Mouse (Mus musculus) limb, embryonic 12.5 days (tissue): Measurements from ENCODE around the gene Serpina3n. TPM values are rescaled to one million over a fixed set of nuclear protein-coding genes. Genes with fewer than 3 reads are reported as not detected.
"Not testable (repeated sequence)": the region's sequence is repeated elsewhere in the genome, so short reads cannot be mapped to it uniquely, and the experiment has no call there.

Experiments used
- ATAC-seq: fragments of 200-750 bp; cut with Nextera tagmentation; 2 replicates; pipeline ENCODE4 v1.8.0; 2017; ENCODE audit warnings: low read depth, moderate TSS enrichment; ENCODE audit not compliant: insufficient number of reproducible peaks, insufficient read depth, low FRiP score, low TSS enrichment
- H3K27ac ChIP-seq: fragments of 300-500 bp; sonication (generic); 2 replicates; pipeline ENCODE4 v1.5.1; 2016; ENCODE audit warnings: mild to moderate bottlenecking, moderate library complexity
- H3K27me3 ChIP-seq: fragments of 300-500 bp; sonication (generic); 2 replicates; pipeline ENCODE4 v1.6.1; 2016; ENCODE audit warnings: mild to moderate bottlenecking, moderate library complexity
- H3K36me3 ChIP-seq: fragments of 300-500 bp; sonication (generic); 2 replicates; pipeline ENCODE4 v1.6.1; 2016; ENCODE audit warnings: mild to moderate bottlenecking, moderate library complexity
- H3K4me1 ChIP-seq: fragments of 300-500 bp; sonication (generic); replicated peaks from 2 replicates; pipeline ENCODE4 v1.6.1; 2016
- H3K4me2 ChIP-seq: fragments of 300-500 bp; sonication (generic); 2 replicates; pipeline ENCODE4 v1.6.1; 2016; ENCODE audit warnings: mild to moderate bottlenecking, moderate library complexity
- H3K4me3 ChIP-seq: fragments of 300-500 bp; sonication (generic); replicated peaks from 2 replicates; pipeline ENCODE4 v1.5.1; 2016; ENCODE audit warnings: mild to moderate bottlenecking
- H3K9ac ChIP-seq: fragments of 300-500 bp; sonication (generic); replicated peaks from 2 replicates; pipeline ENCODE4 v1.6.1; 2016; ENCODE audit warnings: mild to moderate bottlenecking, moderate library complexity
- H3K9me3 ChIP-seq: fragments of 300-500 bp; sonication (generic); 2 replicates; pipeline ENCODE4 v1.6.1; 2016; ENCODE audit warnings: mild to moderate bottlenecking, moderate library complexity
- WGBS: fragments of 180-500 bp; shearing (Covaris S2); methylation state at CpG from one replicate; pipeline ENCODE4 v1.1.7; 2016; 5-methylcytosine and 5-hydroxymethylcytosine counted together
- polyA plus RNA-seq: library from polyadenylated mRNA; unstranded; fragments of >200 nt; fragmentation: Nextera tagmentation; extraction: Ambion mirVana; gene quantifications from 2 replicates; pipeline ENCODE4 v1.2.1, GENCODE M21; 2016

Serpina3n gene
- polyA plus RNA-seq, result not detected in 2 replicates

DNA sequence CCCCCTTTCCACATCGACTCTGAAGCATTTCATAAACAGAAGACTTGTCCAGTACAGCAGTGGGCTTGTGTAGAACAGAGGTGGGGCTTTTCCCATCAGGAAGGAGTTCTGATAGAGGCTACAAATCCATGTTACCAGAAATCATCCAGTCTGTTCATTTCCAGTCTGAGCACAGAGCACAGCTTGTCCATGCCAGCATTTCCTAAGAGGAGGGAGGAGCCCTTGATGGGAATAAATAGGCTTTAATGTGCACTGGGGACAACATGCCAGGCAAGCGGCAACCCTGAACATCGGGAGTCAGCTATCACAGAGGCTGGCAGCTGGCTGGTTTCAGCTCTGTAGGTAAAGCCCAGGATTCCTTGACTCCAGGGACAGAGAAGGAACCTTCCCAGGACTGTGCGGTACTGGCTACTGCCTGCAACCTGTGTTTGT lies at the start of gene Serpina3n:
Gene Serpina3n (plus strand): TSS at position 276 of the 432 bp plus-strand sequence.
- Histone ChIP-seq H3K4me1 (no peaks in the 10 kb centered on the region), H3K9ac (no peak within 1 kb of the TSS), H3K27ac (no peak within 1 kb of the TSS), H3K4me3 (no peak within 1 kb of the TSS), H3K9me3 (no peaks in the 10 kb centered on the region), H3K27me3 (peaks cover 5% of the 10 kb centered on the region; the same call in 1 of the 2 replicates), H3K36me3 (no peaks in the 10 kb centered on the region), H3K4me2 (no peak within 1 kb of the TSS)
- no peak for ATAC-seq
- 63% methylated on average over 4 of the region's 4 CpGs for WGBS

GRCm38 (mm10) chr12:104369986-104370385 lies 36.5 kb upstream of the Serpina3n start:
- H3K9me3 ChIP-seq, result no peaks in the 10 kb centered on the region

GRCm38 (mm10) chr12:104377179-104377578 lies 29.4 kb upstream of the Serpina3n start:
- not testable (repeated sequence) for H3K9me3 ChIP-seq, H3K27me3 ChIP-seq, H3K4me3 ChIP-seq, ATAC-seq, H3K27ac ChIP-seq, H3K4me1 ChIP-seq, H3K9ac ChIP-seq, H3K36me3 ChIP-seq, H3K4me2 ChIP-seq
- whole genome bisulfite sequencing, result 69% methylated on average over 5 of the region's 5 CpGs

More at GRCm38 (mm10) chr12:104369986-104370385, 36.5 kb upstream of the Serpina3n start:
- no peak for ATAC-seq
- WGBS, result 87% methylated on average over 3 of the region's 3 CpGs
- Histone ChIP-seq H3K4me3 (no peak overlapping the region), H3K4me2 (no peak overlapping the region), H3K9ac (no peak overlapping the region), H3K27me3 (no peaks in the 10 kb centered on the region), H3K4me1 (no peaks in the 10 kb centered on the region), H3K27ac (no peak overlapping the region), H3K36me3 (no peaks in the 10 kb centered on the region)

DNA sequence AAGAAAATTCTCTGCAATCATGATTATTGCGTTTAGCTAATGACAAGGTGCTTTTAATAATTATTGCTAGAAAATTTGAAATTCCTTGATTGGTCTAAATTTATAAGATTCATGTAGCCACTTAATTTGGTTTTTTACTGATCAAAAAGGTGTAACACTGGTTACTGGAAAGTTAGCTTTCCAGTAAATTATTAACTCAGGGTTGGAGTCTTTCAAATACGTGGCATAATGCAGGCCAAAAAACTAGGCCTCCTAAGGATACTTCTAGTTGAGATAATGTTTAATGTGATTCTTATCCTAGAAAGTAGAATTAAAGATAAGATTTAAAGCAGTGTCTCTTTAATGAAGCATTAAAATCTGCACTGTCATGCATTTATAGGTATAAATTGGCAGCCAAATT lies 28.2 kb upstream of the Serpina3n start:
- H3K27ac ChIP-seq, ATAC-seq, H3K4me1 ChIP-seq, H3K9me3 ChIP-seq, H3K9ac ChIP-seq, H3K27me3 ChIP-seq, H3K4me3 ChIP-seq, H3K36me3 ChIP-seq, H3K4me2 ChIP-seq: not testable (repeated sequence)
- WGBS, result 70% methylated on average over 2 of the region's 2 CpGs

GRCm38 (mm10) chr12:104378815-104379214 lies 27.7 kb upstream of the Serpina3n start:
- H3K27ac ChIP-seq, H3K4me1 ChIP-seq, H3K27me3 ChIP-seq, ATAC-seq, H3K36me3 ChIP-seq, H3K4me3 ChIP-seq, H3K9me3 ChIP-seq, H3K4me2 ChIP-seq, H3K9ac ChIP-seq: not testable (repeated sequence)
- WGBS, result 52% methylated on average over 5 of the region's 5 CpGs

DNA sequence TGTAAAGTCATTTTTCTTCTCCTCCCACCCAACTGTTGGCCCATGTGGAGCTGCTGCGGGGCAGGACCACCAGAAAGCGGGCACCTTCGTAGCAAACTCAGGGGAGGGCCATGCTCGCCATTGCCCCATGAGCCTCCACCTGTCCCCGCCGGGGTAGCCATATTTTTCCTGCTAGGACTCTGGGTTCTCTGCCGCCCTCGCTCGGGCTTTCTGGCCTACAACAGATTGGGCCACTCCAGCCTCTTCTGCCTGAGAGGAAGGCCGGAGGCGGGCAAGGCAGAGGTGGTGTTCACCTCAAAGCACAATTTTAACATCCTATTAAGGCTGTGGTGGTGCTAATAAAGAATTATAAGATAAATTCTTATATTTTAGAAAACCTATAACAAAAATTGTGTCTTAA lies 26.7 kb upstream of the Serpina3n start:
- WGBS, result 95% methylated on average over 11 of the region's 11 CpGs
- H3K4me1 ChIP-seq, result no peaks in the 10 kb centered on the region
- no peak overlapping the region for H3K27ac ChIP-seq
- ATAC-seq, result no peak
- H3K36me3 ChIP-seq, result no peaks in the 10 kb centered on the region
- no peak overlapping the region for H3K9ac ChIP-seq
- 0 out of 2 replicates have a peak, but pooled peaks cover 6% of the 10 kb centered on the region for H3K9me3 ChIP-seq
- H3K4me2 ChIP-seq, result no peak overlapping the region
- H3K27me3 ChIP-seq, result no peaks in the 10 kb centered on the region
- no peak overlapping the region for H3K4me3 ChIP-seq

- H3K4me2 ChIP-seq, H3K27me3 ChIP-seq, ATAC-seq, H3K27ac ChIP-seq, H3K9me3 ChIP-seq, H3K9ac ChIP-seq, H3K36me3 ChIP-seq, H3K4me3 ChIP-seq, H3K4me1 ChIP-seq: not testable (repeated sequence)
- WGBS, result 93% methylated on average over 8 of the region's 8 CpGs
These were observed 25.4 kb upstream of the Serpina3n start for GRCm38 (mm10) chr12:104381071-104381604.

DNA sequence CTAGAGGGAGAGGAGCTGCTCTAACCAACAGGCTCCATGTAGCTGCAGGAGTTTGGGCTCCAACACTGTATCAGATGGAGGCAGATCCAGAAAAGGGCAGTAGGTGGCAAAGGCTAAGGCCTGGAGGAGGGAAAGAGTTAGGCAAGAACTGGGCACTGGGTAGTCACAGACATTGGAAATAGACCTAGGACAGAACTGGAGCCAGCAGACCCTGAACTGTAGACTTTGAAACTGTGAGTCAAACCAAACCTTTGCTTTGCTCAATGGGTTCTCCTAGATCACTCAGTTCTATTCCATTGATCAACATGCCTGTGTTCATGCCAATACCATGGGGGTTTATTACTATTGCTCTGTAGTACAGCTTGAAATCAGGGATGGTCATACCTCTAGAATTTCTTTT lies 20.5 kb upstream of the Serpina3n start:
- H3K36me3 ChIP-seq, H3K9ac ChIP-seq, H3K4me1 ChIP-seq, H3K27ac ChIP-seq, H3K4me2 ChIP-seq, H3K9me3 ChIP-seq, H3K27me3 ChIP-seq, H3K4me3 ChIP-seq, ATAC-seq: not testable (repeated sequence)

- H3K27ac ChIP-seq, H3K9ac ChIP-seq, ATAC-seq, H3K4me1 ChIP-seq, H3K4me3 ChIP-seq, H3K4me2 ChIP-seq, H3K9me3 ChIP-seq, H3K27me3 ChIP-seq, H3K36me3 ChIP-seq: not testable (repeated sequence)
- 67% methylated on average over 2 of the region's 2 CpGs for WGBS
These were observed 19.7 kb upstream of the Serpina3n start for GRCm38 (mm10) chr12:104386878-104387277.

DNA sequence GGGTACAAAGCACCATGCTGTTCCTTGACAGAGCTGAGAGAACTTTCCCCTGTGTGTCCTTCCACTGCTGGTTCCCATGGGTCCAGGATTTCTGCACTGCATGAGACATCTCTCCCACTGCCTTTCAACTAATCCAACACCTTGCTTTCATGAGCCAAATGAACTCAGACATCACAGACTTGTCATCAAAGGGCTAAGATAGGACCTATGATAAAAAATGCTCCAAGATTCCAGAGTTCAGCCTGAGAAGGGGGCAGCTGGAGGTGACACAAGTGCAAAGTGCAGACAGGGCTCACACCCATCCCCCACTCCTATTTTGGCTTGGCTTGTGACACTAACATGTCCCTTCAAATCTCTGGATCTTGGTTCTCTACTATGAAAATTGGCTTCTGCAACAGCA lies 18.1 kb upstream of the Serpina3n start:
- no peak for ATAC-seq
- Histone ChIP-seq H3K4me1 (no peaks in the 10 kb centered on the region), H3K27me3 (no peaks in the 10 kb centered on the region), H3K9me3 (no peaks in the 10 kb centered on the region), H3K9ac (no peak overlapping the region), H3K4me3 (no peak overlapping the region), H3K4me2 (no peak overlapping the region), H3K36me3 (no peaks in the 10 kb centered on the region), H3K27ac (no peak overlapping the region)

DNA sequence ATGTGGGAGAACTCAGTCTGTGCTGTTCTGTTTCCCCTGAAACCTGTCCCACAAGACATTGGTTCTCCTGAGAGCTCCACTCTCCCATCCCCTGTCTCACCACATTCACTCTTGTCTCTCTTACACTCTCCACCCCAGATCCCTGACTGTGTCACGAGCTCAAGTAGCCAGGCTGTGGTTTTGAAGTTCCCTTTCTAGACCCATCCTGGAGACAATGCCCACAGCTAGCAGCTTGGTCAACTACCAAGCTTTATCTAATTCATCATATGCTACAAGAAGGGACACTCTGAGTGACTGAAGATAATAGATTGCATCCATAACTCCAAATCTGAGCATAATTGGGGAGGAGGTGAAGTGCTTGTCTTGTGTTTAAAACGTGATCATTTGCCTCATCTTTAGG lies 15.5 kb upstream of the Serpina3n start:
- H3K27me3 ChIP-seq, H3K4me2 ChIP-seq, H3K36me3 ChIP-seq, H3K9me3 ChIP-seq, H3K4me1 ChIP-seq, H3K4me3 ChIP-seq, H3K9ac ChIP-seq, ATAC-seq, H3K27ac ChIP-seq: not testable (repeated sequence)
- 75% methylated on average over 2 of the region's 2 CpGs for WGBS

GRCm38 (mm10) chr12:104403968-104404367 lies 2.6 kb upstream of the Serpina3n start:
- 89% methylated on average over 5 of the region's 5 CpGs for WGBS
- peaks cover 5% of the 10 kb centered on the region; the same call in 1 of the 2 replicates for H3K27me3 ChIP-seq
- H3K27ac ChIP-seq, result no peak overlapping the region

More at GRCm38 (mm10) chr12:104403968-104404367, 2.6 kb upstream of the Serpina3n start:
- no peaks in the 10 kb centered on the region for H3K4me1 ChIP-seq
- H3K4me2 ChIP-seq, result no peak overlapping the region
- no peak overlapping the region for H3K9ac ChIP-seq
- H3K9me3 ChIP-seq, result no peaks in the 10 kb centered on the region
- no peak overlapping the region for H3K4me3 ChIP-seq
- ATAC-seq, result no peak
- no peaks in the 10 kb centered on the region for H3K36me3 ChIP-seq
